Mouse (Mus musculus) embryonic fibroblast, embryonic 13.5 days (primary cell): ENCODE measurements around the gene Dgat2.

Experiments used
- CTCF ChIP-seq: IDR thresholded peaks from 2 replicates; pipeline ENCODE4 v1.5.1; 2011; ENCODE audit warnings: mild to moderate bottlenecking, control low read depth, low read length, moderate library complexity, borderline replicate concordance; ENCODE audit not compliant: insufficient read depth
- POLR2A ChIP-seq: IDR thresholded peaks from 2 replicates; pipeline ENCODE4 v1.6.1; 2011; ENCODE audit warnings: low read depth, mild to moderate bottlenecking, control low read depth, low read length, moderate library complexity

DNA sequence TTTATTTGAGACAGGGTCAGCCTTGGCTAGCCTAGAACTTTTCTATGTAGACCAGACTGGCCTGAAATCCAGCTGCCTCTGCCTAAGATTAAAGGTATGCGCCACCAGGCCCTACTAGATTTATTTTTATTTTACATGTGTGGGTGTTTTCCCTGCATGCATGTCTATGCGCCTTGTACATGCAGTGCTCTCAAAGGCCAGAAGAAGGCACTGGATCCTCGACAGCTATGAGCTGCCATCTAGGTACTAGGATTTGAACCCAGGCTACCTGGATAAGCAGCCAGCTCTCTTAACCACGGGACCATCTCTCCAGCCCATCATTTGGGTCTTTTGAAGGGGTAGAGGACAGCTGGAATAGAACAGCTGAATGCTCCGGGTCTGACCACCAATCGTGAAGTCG lies 20.1 kb downstream of the Dgat2 start:
- TF ChIP-seq CTCF (no peak), POLR2A (no peak)
